19 mouse cellular contexts compared by ENCODE assay signal in genomic region chr2:58562137-58562536, GRCm38 (mm10). TPM values are rescaled to one million over a fixed set of nuclear protein-coding genes. Genes with fewer than 3 reads are reported as not detected.
DNase-seq lines count a peak whose midpoint lies in the region; ATAC-seq and TF ChIP-seq lines count a peak whose summit lies in the region.
"Had no signal": no experiment of that assay in that cellular context is flagged by ENCODE, and none has a peak within 500 bp of the region (broad histone marks: within the 10 kb centered on the region; RNA-seq: fewer than 3 reads in every experiment).

No protein-coding gene starts in this region.

- DNase-seq in heart, postnatal 0 days (ENCODE audit: low spot score): no peak
- DNase-seq in heart, adult 11 months: no peak
- peak; percentile 62 for DNase-seq in Muller cell, postnatal 12 days (ENCODE audit: inconsistent ontology term)
- no peak for DNase-seq in liver, embryonic 13.5 days
- DNase-seq in lung, postnatal 14 days: peak; percentile 23
- no peak for DNase-seq in thymus, postnatal 4 days
- no peak for DNase-seq in spleen, postnatal 36 days (ENCODE audit: low spot score in 2 of 2)
- DNase-seq: cerebellum, adult 11-12 months; forebrain, postnatal 0 days; gastrocnemius, postnatal 14 days; kidney, postnatal 14 days; left cerebral cortex, postnatal 4 days; right cerebral cortex, adult 18-20 months; thymus, adult 18-20 months had no signal

- no peak for TF ChIP-seq CTCF in heart, postnatal 0 days (IDR thresholded peaks at IDR 0.05; ENCODE audit: low read depth)

- ATAC-seq in heart, postnatal 0 days (ENCODE audit: insufficient read depth, low read depth): no peak
- ATAC-seq in liver, embryonic 13.5 days (ENCODE audit: low read depth): no peak
- no peak for ATAC-seq in hindbrain, embryonic 16.5 days
- ATAC-seq: forebrain, postnatal 0 days; intestine, embryonic 16.5 days had no signal

- no peak overlapping the region for H3K4me3 ChIP-seq in heart, postnatal 0 days (ENCODE audit: low read depth, low read length)
- H3K4me3 ChIP-seq in liver, embryonic 13.5 days (replicated peaks): no peak overlapping the region
- H3K4me3 ChIP-seq in hindbrain, embryonic 16.5 days (ENCODE audit: low read length): no peak overlapping the region
- H3K4me3 ChIP-seq: embryonic facial prominence, embryonic 15.5 days had no signal

- H3K4me2 ChIP-seq in heart, postnatal 0 days (ENCODE audit: low read depth, low read length): no peak overlapping the region
- peak overlapping the region; percentile 33 for H3K4me2 ChIP-seq in liver, embryonic 13.5 days
- H3K4me2 ChIP-seq in hindbrain, embryonic 16.5 days (ENCODE audit: low read length): no peak overlapping the region
- H3K4me2 ChIP-seq: embryonic facial prominence, embryonic 15.5 days had no signal

- H3K27me3 ChIP-seq in heart, postnatal 0 days (ENCODE audit: control insufficient read depth, insufficient read depth, low read length): no peaks in the 10 kb centered on the region
- H3K27me3 ChIP-seq in liver, embryonic 13.5 days: peaks cover 23% of the 10 kb centered on the region
- no peaks in the 10 kb centered on the region for H3K27me3 ChIP-seq in hindbrain, embryonic 16.5 days (replicated peaks; ENCODE audit: control insufficient read depth, insufficient read depth, low read length)
- H3K27me3 ChIP-seq: embryonic facial prominence, embryonic 15.5 days had no signal

- TF ChIP-seq EP300 in heart, postnatal 0 days (IDR thresholded peaks at IDR 0.05; ENCODE audit: low read depth): no peak

- H3K36me3 ChIP-seq in heart, postnatal 0 days (replicated peaks; ENCODE audit: control insufficient read depth, insufficient read depth, low read length): no peaks in the 10 kb centered on the region
- H3K36me3 ChIP-seq in liver, embryonic 13.5 days: no peaks in the 10 kb centered on the region
- no peaks in the 10 kb centered on the region for H3K36me3 ChIP-seq in hindbrain, embryonic 16.5 days (ENCODE audit: control insufficient read depth, insufficient read depth, low read length)
- H3K36me3 ChIP-seq: embryonic facial prominence, embryonic 15.5 days had no signal

- no peak overlapping the region for H3K9ac ChIP-seq in heart, postnatal 0 days (replicated peaks; ENCODE audit: low read depth, low read length)
- no peak overlapping the region for H3K9ac ChIP-seq in liver, embryonic 13.5 days
- no peak overlapping the region for H3K9ac ChIP-seq in hindbrain, embryonic 16.5 days (ENCODE audit: low read depth, low read length)
- H3K9ac ChIP-seq: embryonic facial prominence, embryonic 15.5 days; forebrain, postnatal 0 days had no signal

- H3K9me3 ChIP-seq in heart, postnatal 0 days (replicated peaks; ENCODE audit: control insufficient read depth, low read length): no peaks in the 10 kb centered on the region
- no peaks in the 10 kb centered on the region for H3K9me3 ChIP-seq in liver, embryonic 13.5 days (replicated peaks)
- no peaks in the 10 kb centered on the region for H3K9me3 ChIP-seq in hindbrain, embryonic 16.5 days (ENCODE audit: control insufficient read depth, low read length)
- H3K9me3 ChIP-seq: embryonic facial prominence, embryonic 15.5 days had no signal

- H3K4me1 ChIP-seq in heart, postnatal 0 days (ENCODE audit: control insufficient read depth, insufficient read depth): peaks cover 37% of the 10 kb centered on the region
- peaks cover 11% of the 10 kb centered on the region for H3K4me1 ChIP-seq in liver, embryonic 13.5 days (replicated peaks)
- H3K4me1 ChIP-seq in hindbrain, embryonic 16.5 days (ENCODE audit: control insufficient read depth, insufficient read depth, low read depth, low read length): peaks cover 18% of the 10 kb centered on the region

- H3K27ac ChIP-seq in heart, postnatal 0 days (ENCODE audit: low read depth): peak overlapping the region; percentile 59
- H3K27ac ChIP-seq in liver, embryonic 13.5 days: peak overlapping the region; percentile 69
- no peak overlapping the region for H3K27ac ChIP-seq in hindbrain, embryonic 16.5 days (ENCODE audit: low read depth, low read length)
- H3K27ac ChIP-seq: embryonic facial prominence, embryonic 15.5 days had no signal

- 48% methylated on average over 4 of the region's 4 CpGs for WGBS in heart, postnatal 0 days
- WGBS in liver, embryonic 13.5 days (ENCODE audit: insufficient replicate concordance): 57% methylated on average over 4 of the region's 4 CpGs
- WGBS in hindbrain, embryonic 16.5 days: 73% methylated on average over 4 of the region's 4 CpGs

RNA-seq across cellular contexts. Expression of gene Acvr1, which starts 4.8 kb away (rescaled TPM):
- 13.5 and 20.9 TPM in 2 replicates for total RNA-seq in heart, postnatal 0 days (2014; rRNA removed; ENCODE audit: low replicate concordance)
- 5.0 and 5.9 TPM in 2 replicates for polyA plus RNA-seq in heart, postnatal 0 days (2015; fragmentation: Nextera tagmentation; extraction: Ambion mirVana)
- polyA plus RNA-seq in liver, embryonic 13.5 days (2015; fragmentation: Nextera tagmentation; extraction: Ambion mirVana): 2.7 and 2.8 TPM in 2 replicates
- 4.6 and 5.1 TPM in 2 replicates for polyA plus RNA-seq in hindbrain, embryonic 16.5 days (2015; fragmentation: Nextera tagmentation; extraction: Ambion mirVana)
- total RNA-seq: neutrophil, adult 5-6 weeks had no signal

RNA-seq across cellular contexts. Expression of gene Upp2, which starts 5.0 kb away (rescaled TPM):
- total RNA-seq in heart, postnatal 0 days (2014; rRNA removed; ENCODE audit: low replicate concordance): 0.92 and 1.2 TPM in 2 replicates
- 4.3 and 6.4 TPM in 2 replicates for polyA plus RNA-seq in heart, postnatal 0 days (2015; fragmentation: Nextera tagmentation; extraction: Ambion mirVana)
- polyA plus RNA-seq in liver, embryonic 13.5 days (2015; fragmentation: Nextera tagmentation; extraction: Ambion mirVana): 1.4 and 1.6 TPM in 2 replicates
- polyA plus RNA-seq in hindbrain, embryonic 16.5 days (2015; fragmentation: Nextera tagmentation; extraction: Ambion mirVana): 14.6 and 15.1 TPM in 2 replicates
- total RNA-seq: hematopoietic stem cell, adult 5-6 weeks; neutrophil, adult 5-6 weeks had no signal

Comparison
In these comparisons a context has a peak if more than half of its experiments do, and no peak if none do; other contexts are left out.
1. DNase-seq: peak in Muller cell, postnatal 12 days (single experiment) and lung, postnatal 14 days (single experiment); none in heart, postnatal 0 days (single experiment), heart, adult 11 months (single experiment), liver, embryonic 13.5 days (single experiment), thymus, postnatal 4 days (single experiment) and spleen, postnatal 36 days (0 of 2).